Mouse (Mus musculus) monocyte, adult 5-6 weeks (primary cell): Measurements from ENCODE around the gene Pde5a. TPM values are rescaled to one million over a fixed set of nuclear protein-coding genes. Genes with fewer than 3 reads are reported as not detected.

Experiments used
- ATAC-seq: fragments of 153-309, 156-312 bp; replicated peaks from 2 replicates; pipeline ENCODE4 v1.8.0; 2017; ENCODE audit warnings: mild to moderate bottlenecking; ENCODE audit not compliant: low TSS enrichment, insufficient number of reproducible peaks, severe bottlenecking, poor library complexity, low FRiP score
- total RNA-seq: library from RNA; stranded (forward); fragments of 200-1000, 200-491, 200-594 nt; gene quantifications from 3 replicates; pipeline ENCODE4 v1.2.3, GENCODE M21; 2017

The Pde5a gene
- 7.0 to 27.5 TPM (median 13.1 TPM) in 3 replicates for total RNA-seq

- ATAC-seq, result peak; percentile 52
Observed at GRCm38 (mm10) chr3:122728852-122729600, at the start of gene Pde5a. Pde5a (plus strand) TSS chr3:122728947.

- no peak; the same call in 1 of the 2 replicates for ATAC-seq
Observed at GRCm38 (mm10) chr3:122680851-122681250, 47.9 kb upstream of the Pde5a start.

GRCm38 (mm10) chr3:122682352-122682751 lies 46.4 kb upstream of the Pde5a start:
- ATAC-seq, result no peak

GRCm38 (mm10) chr3:122684832-122685231 lies 43.9 kb upstream of the Pde5a start:
- ATAC-seq, result no peak

- no peak for ATAC-seq
Observed at GRCm38 (mm10) chr3:122693039-122693438, 35.7 kb upstream of the Pde5a start.

GRCm38 (mm10) chr3:122695870-122696269 lies 32.9 kb upstream of the Pde5a start:
- no peak for ATAC-seq

GRCm38 (mm10) chr3:122696672-122697071 lies 32.1 kb upstream of the Pde5a start:
- no peak for ATAC-seq

GRCm38 (mm10) chr3:122704209-122704608 lies 24.5 kb upstream of the Pde5a start:
- ATAC-seq, result no peak

GRCm38 (mm10) chr3:122705246-122705645 lies 23.5 kb upstream of the Pde5a start:
- no peak for ATAC-seq

GRCm38 (mm10) chr3:122708485-122708884 lies 20.3 kb upstream of the Pde5a start:
- ATAC-seq, result no peak

- ATAC-seq, result no peak
Observed at GRCm38 (mm10) chr3:122710141-122710540, 18.6 kb upstream of the Pde5a start.

- ATAC-seq, result no peak
Observed at GRCm38 (mm10) chr3:122718631-122719030, 10.1 kb upstream of the Pde5a start.

GRCm38 (mm10) chr3:122721522-122721921 lies 7.2 kb upstream of the Pde5a start:
- no peak for ATAC-seq

GRCm38 (mm10) chr3:122729601-122729959 lies 833 bp downstream of the Pde5a start:
- no peak for ATAC-seq

GRCm38 (mm10) chr3:122729960-122730740 lies 1.4 kb downstream of the Pde5a start:
- ATAC-seq, result 0 out of 2 replicates have a peak, but pooled peaks have one; percentile 14

GRCm38 (mm10) chr3:122730741-122731235 lies 2.0 kb downstream of the Pde5a start:
- no peak for ATAC-seq

- no peak for ATAC-seq
Observed at GRCm38 (mm10) chr3:122733806-122734205, 5.1 kb downstream of the Pde5a start.

GRCm38 (mm10) chr3:122734329-122734728 lies 5.6 kb downstream of the Pde5a start:
- ATAC-seq, result no peak

GRCm38 (mm10) chr3:122739460-122739859 lies 10.7 kb downstream of the Pde5a start:
- ATAC-seq, result no peak

- ATAC-seq, result no peak
Observed at GRCm38 (mm10) chr3:122744265-122744664, 15.5 kb downstream of the Pde5a start.
